Mouse (Mus musculus) ES-CJ7 (cell line): ENCODE data around the gene Lgr5.

Experiments used
- DNase-seq: peaks from one replicate; pipeline ENCODE4 v3.0.0; 2011; ENCODE audit warnings: low read depth, low spot score

The Lgr5 gene

GRCm38 (mm10) chr10:115437286-115437685 is 150.3 kb downstream of the Lgr5 start:
- DNase-seq = no peak

GRCm38 (mm10) chr10:115425351-115425750 is 162.2 kb downstream of the Lgr5 start:
- no peak for DNase-seq

- DNase-seq = peak; percentile 67
These were observed 165.6 kb downstream of the Lgr5 start for GRCm38 (mm10) chr10:115421976-115422375.

- DNase-seq = no peak
These were observed 173.5 kb downstream of the Lgr5 start for GRCm38 (mm10) chr10:115414056-115414455.

- DNase-seq = no peak
These were observed 174.1 kb downstream of the Lgr5 start for GRCm38 (mm10) chr10:115413496-115413895.

- DNase-seq = peak; percentile 74
These were observed 181.2 kb downstream of the Lgr5 start for GRCm38 (mm10) chr10:115406393-115406792.
